Mouse (Mus musculus): ENCODE data around the gene Cntn4.
"Not testable (repeated sequence)": the region's sequence is repeated elsewhere in the genome, so short reads cannot be mapped to it uniquely, and the experiment has no call there.

The Cntn4 gene

GRCm38 (mm10) chr6:106328987-106329386 lies 651.5 kb downstream of the Cntn4 start:
- DNase-seq (ENCODE audit: extremely low spot score, low read depth, low spot score) = no peak

DNA sequence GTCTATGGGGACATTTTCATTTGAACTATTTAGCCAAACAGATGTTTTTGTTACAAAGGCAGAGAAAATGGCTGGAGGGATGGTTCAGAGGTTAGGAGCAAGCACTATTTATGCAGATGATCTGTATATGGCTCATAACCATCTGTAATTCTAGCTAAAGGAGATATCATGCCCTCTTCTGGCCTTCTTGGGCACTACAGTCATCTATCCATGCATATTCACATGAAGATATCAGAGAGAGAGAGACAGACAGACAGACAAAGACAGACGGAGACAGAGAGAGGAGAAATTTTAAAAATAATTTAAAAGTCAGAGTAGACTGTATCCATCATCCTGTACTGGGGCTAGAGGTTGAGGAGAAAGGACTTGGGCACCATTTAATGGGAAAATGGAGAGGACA lies 652.2 kb downstream of the Cntn4 start:
- DNase-seq (ENCODE audit: extremely low spot score, low read depth, low spot score) = no peak

- DNase-seq (ENCODE audit: extremely low spot score, low read depth, low spot score) = no peak
These were observed 655.0 kb downstream of the Cntn4 start for GRCm38 (mm10) chr6:106332466-106332865.

- DNase-seq (ENCODE audit: extremely low spot score, low read depth, low spot score) = no peak
These were observed 655.5 kb downstream of the Cntn4 start for GRCm38 (mm10) chr6:106332933-106333332.

- no peak for DNase-seq (ENCODE audit: extremely low spot score, low read depth, low spot score)
These were observed 657.6 kb downstream of the Cntn4 start for GRCm38 (mm10) chr6:106335066-106335465.

DNA sequence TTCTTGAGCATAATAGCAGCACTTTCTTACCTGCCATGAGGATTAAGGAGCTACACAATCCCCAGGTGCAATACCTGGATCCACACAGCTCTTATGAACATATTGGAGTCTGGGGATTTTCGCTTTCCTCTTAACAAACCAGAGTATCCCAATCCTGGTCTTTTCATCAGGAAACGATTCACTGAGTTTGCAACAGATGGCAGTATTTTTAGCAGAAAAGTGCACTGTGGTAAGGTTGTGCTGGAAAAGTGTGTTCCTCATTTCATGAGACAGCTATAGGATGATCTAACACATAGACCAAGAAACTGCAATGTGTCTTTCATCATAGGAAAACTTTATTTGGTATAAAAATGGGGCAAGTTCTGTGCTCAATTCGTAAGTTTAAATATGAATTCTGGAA lies 659.3 kb downstream of the Cntn4 start:
- DNase-seq (ENCODE audit: extremely low spot score, low read depth, low spot score) = no peak

DNA sequence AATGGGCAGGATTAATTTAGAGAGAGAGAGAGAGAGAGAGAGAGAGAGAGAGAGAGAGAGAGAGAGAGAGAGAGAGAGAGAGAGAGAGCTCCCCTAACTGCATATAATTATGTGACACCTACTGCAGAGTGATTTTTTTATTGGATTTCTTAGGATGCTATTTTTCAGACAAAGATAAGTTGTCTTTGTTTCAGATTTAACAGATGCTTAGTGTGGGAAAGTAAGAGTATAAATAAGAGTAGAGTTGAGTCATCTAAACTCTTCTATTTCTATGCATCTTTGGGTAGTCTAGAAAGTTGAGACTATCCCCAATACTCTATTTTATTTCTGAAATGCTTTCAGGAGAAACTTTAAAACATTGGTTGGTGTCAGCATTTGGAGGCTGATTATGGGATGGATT lies 660.4 kb downstream of the Cntn4 start:
- no peak for DNase-seq (ENCODE audit: extremely low spot score, low read depth, low spot score)

DNA sequence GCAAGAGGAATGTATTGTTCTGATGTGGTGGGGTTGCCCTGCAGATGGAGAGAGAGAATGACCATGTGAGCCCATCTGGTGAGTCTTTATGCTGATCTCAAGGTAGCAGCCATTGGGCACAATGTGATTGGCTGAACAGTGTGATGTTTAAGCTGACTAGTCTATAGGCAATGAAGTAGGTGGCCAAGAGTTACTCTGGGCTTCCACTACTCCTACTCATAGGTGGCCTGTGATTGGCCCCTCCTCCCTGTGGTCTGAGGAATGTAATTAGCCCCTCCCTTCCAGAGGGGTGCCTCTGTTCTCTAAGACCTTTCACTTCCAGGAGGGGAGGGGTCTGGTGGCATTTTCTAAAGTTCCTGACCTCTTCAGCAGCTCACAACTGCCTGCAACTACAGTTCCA lies 663.7 kb downstream of the Cntn4 start:
- no peak for DNase-seq (ENCODE audit: extremely low spot score, low read depth, low spot score)

DNA sequence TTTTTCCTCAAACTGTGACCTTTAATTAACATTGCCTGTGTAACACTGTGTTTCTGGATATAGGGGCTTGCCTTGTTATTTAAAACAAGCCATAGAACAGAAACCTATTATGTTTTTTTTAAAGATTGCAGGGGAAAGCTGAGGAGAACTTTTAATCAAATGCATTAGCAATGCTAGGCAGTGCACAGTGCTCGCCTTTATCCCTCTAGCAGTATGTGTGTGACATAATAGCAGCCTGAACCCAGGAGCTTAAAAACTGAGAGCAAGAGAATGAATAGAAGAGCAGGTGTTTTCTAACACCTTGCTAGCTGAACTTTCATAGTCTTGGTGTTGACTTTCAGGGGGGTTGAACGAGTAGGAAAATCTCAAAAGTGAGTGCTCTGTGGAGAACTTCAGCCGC lies 672.6 kb downstream of the Cntn4 start:
- DNase-seq (ENCODE audit: extremely low spot score, low read depth, low spot score) = no peak

- DNase-seq (ENCODE audit: extremely low spot score, low read depth, low spot score) = no peak
These were observed 673.9 kb downstream of the Cntn4 start for GRCm38 (mm10) chr6:106351389-106351788.

- DNase-seq (ENCODE audit: extremely low spot score, low read depth, low spot score) = not testable (repeated sequence)
These were observed 681.3 kb downstream of the Cntn4 start for GRCm38 (mm10) chr6:106358801-106359200.

- no peak for DNase-seq (ENCODE audit: extremely low spot score, low read depth, low spot score)
These were observed 704.0 kb downstream of the Cntn4 start for GRCm38 (mm10) chr6:106381288-106382025.

GRCm38 (mm10) chr6:106387833-106388406 lies 710.5 kb downstream of the Cntn4 start:
- DNase-seq (ENCODE audit: extremely low spot score, low read depth, low spot score) = no peak

GRCm38 (mm10) chr6:106408014-106408413 lies 730.6 kb downstream of the Cntn4 start:
- no peak for DNase-seq (ENCODE audit: extremely low spot score, low read depth, low spot score)

DNA sequence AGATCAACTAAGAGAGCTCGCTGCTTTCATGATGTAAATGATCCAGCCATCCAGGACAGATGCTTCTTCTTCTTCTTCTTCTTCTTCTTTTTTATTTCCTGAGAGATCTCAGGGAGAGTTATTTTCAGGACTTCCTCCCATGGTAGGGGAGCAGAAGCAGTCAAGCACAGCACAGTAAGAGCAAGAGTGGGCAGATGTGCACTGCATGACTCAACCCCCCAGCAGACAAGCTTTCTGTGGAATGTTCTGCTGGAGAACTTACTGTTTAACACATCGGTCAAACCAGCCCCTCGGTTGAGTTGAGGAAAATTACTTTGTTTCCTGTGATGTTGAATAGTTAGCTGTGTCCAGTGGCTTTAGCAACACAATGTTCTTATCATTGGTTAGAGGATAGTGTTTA lies 731.2 kb downstream of the Cntn4 start:
- DNase-seq (ENCODE audit: extremely low spot score, low read depth, low spot score) = no peak

DNA sequence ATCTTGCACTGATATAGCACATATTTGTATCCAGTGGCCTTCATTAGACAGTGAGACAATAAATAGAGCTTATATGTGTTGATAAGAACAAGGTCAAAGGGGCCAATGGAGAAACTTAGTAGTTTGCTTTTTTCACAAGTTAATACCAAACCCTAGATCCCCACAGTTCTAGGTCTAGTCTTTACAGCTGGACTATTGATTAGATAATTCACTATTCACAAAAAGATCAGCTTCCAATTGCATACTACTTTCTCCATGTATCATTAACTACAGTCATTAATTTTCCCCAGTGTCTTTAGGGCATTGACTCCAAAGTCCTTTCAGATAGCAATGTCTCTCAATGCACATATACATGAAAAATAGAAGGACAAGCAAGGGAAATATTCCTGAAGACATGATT lies 745.5 kb downstream of the Cntn4 start:
- no peak for DNase-seq (ENCODE audit: extremely low spot score, low read depth, low spot score)

DNA sequence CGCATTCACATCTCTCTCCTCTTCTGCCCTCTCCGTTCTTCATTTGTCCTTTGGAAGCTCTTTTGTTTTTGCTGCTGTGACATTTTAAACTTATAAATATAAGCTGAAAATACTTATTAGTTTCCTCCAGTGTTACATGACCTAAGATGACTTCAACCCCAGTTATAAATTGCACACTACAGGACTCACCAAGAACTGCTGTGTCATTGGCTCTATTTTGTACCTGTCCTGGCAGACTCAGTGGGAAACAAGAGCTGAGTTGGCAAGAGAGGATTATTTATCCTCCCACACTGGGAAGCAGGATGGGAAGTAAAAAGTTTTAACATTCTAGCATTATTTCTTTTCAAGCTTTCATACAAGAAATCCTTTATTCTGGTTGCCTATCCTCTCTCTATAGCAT lies 746.0 kb downstream of the Cntn4 start:
- no peak for DNase-seq (ENCODE audit: extremely low spot score, low read depth, low spot score)

- no peak for DNase-seq (ENCODE audit: extremely low spot score, low read depth, low spot score)
These were observed 749.2 kb downstream of the Cntn4 start for GRCm38 (mm10) chr6:106426615-106427014.

DNA sequence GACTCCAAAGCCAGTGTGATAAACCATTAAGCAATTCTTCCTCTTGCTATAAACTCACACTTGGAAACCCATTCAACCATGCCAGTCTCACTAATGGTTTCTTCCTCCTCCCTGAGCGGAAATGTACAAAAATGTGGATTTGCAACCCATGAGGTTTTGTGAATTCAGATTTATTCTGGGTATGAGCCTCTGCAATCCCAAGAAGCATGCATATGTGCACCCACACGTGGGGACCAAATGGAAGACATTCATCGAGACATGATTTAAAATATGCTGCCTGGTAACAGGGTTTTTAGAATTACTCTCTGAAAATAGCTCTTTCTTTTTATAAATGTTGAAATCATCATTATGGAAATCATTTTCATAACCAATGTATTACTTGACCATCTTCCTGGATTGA lies 754.0 kb downstream of the Cntn4 start:
- no peak for DNase-seq (ENCODE audit: extremely low spot score, low read depth, low spot score)

DNA sequence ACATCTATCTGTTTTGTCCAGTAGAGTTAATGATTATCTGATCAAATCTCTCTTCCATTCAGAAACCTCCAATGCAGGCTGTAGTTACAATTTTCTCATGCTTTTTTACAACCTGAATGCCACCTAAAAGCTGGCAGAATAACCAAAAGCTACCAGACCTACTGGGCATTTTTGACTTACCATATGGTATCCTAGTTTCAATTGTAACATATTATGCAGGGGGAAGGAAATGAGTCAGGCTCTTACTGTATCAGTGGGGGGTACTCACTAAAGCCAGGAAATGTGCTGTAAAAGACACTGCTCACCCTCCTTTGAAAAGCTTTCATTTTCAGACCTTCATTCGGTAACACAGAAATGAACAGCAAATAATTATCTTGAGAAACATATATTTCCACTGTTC lies 763.3 kb downstream of the Cntn4 start:
- DNase-seq (ENCODE audit: extremely low spot score, low read depth, low spot score) = no peak

- DNase-seq (ENCODE audit: extremely low spot score, low read depth, low spot score) = no peak
These were observed 763.8 kb downstream of the Cntn4 start for GRCm38 (mm10) chr6:106441246-106441645.

GRCm38 (mm10) chr6:106454131-106454838 lies 776.8 kb downstream of the Cntn4 start:
- no peak for DNase-seq (ENCODE audit: extremely low spot score, low read depth, low spot score)

All from hindlimb bud, embryonic 11.5 days (tissue).